Mouse (Mus musculus): ENCODE measurements around the gene Sell.

Sell gene

DNA sequence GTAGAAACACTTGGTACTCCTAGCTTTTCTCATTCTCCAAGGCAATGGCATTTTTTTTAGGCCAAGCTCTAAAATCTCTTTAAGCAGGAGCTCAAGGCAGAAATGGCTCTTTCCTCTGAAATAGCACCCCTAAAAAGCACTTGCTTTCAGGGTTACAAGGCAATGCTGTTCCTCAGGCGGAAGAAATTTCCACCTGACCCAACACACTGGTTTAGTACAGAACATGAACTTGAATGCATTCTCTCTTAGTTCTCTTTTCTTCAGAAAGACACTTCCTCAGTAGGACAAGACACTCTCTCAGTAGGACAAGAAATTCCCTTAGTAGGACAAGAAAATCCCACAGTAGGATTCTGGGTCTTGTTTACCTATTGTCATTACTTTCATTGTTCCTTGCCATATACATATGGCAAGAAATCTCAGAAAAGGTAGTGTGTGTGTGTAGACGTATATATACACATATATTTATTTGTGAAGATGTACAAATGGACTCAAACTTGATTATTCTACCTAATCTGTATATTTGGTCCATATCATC, 12.9 kb downstream of the Sell start:
- no peak for DNase-seq (ENCODE audit: low read depth, low spot score)

DNA sequence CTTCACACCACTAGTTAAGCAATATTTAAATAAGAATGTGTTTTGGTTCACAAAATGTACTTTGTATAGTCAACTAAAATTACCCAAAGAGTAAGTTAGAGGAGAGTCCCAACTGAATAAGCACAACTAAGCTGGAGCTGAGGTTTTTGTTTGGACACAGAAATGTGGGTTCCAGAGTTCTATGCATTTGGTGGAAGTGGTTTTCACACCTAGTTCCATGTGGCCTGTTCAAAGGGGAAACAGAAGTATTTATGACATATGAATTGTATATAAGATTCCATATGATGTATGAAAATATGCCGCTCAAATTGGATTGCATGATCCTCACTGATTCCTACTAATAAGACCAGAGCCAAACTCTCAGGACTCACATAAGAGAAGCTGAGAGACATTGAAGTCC, 13.6 kb downstream of the Sell start:
- no peak for DNase-seq (ENCODE audit: low read depth, low spot score)

DNA sequence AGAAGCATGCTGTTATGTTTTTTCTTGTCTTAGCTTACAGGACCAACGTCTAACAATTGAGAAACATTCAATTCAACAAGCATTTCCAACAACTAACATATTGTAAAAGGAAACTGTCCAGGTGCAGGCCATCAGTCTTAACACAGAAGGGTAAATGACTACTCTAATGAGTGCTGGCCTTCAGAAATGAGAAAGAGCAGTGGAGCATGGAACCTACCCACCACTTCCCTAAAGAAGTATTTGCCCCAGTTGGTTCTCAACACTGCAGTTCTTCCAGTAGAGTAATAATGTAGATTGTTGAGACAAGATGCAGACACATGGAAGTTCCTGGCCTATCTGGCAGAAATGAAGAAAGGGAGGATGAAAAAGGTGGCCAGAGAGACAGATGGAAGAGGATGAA, 14.7 kb downstream of the Sell start:
- DNase-seq (ENCODE audit: low read depth, low spot score): no peak

DNA sequence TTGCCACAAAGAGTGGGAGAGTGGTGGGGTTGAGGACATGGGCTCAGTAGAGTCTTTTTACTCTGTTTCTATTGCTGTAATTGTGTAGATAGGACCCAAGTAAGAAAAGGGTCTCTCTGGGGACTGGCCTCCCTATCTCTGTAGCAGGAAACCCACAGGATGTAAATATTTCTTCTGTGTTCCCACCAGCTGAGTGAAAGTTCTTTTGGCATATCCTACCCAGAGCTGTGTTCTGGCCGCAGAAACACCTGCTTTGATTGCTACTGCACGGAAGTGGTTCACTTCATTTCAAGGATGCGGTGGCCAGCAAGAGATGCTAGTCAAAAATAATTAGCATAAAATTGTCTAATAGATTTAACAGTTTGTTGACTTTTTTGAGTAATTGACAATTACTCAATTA, 15.2 kb downstream of the Sell start:
- DNase-seq (ENCODE audit: low read depth, low spot score): no peak

DNA sequence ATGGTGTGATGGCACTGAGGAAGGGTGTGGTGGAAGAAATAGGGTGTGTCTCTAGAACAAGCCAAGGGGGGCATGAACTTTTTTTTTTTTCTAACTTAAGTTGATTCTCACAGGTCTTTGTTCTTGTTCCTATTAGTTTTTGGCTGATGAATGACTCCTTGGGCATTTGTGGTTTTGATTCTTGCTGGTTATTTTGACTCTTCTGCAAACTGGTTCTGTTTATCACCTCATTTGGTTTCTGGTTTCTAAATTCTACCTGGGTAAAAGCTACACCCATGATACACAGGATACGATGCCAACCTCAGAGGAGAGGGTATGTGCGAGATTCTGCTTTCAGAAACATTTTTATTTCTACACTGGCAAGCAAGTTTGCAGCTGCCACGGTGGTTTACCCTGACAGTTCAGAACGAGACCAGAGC, 16.6 kb downstream of the Sell start:
- no peak for DNase-seq (ENCODE audit: low read depth, low spot score)

DNA sequence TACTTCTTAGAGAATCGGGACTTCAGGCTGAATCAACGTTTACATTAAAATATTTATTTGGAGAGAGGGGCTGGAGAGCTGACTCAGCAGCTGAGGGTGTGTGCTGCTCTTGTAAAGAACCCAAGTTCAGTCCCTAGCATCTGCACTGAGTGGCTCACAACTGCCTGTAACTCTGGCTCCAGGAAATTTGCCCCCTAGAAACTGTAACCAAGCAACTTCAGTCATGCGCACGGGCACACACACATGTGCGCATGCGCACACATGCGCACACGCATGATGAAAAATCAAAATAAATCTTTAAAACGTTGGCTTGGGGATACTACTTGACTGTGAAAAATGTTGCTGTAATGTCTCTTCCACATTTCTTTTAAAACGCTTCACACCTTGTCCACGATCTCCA, 17.3 kb downstream of the Sell start:
- DNase-seq (ENCODE audit: low read depth, low spot score): no peak

DNA sequence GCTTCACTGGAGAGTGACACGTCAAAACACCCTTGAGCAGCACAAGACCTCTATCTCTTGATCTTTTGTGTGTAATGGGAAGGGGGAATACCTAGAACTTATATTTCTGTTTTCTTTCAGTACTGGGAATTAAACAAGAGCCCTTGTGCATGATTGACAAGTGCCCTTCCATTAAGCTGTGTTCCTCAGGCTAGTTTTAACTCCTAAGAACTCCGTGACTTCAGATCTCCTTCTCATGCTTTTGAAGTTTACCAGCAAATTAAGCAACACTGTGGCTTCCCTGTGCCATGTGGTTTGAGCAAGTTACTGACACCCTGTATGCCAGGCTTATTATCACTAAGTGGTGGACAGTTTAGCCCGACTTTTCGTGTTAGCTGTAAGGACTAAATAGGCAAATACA, 21.3 kb downstream of the Sell start:
- DNase-seq (ENCODE audit: low read depth, low spot score): no peak

DNA sequence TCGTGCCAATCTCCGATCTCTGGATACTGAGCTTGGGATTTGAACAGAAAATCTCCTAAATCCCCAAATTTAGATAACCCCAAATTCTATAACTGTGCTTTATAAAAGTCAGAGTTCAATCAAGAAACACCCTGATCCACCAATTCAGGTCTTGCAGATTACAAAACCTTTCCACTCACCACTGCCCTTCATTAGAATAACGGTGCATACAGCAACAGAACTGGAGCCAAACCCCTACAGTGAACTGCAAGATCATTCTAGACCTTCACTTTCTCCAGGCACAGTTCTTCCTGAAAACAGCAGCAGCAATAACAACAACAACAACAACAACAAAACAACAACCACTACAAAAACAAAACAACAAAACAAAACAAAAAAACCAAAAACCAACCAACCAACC, 25.0 kb downstream of the Sell start:
- DNase-seq (ENCODE audit: low read depth, low spot score): no peak

DNA sequence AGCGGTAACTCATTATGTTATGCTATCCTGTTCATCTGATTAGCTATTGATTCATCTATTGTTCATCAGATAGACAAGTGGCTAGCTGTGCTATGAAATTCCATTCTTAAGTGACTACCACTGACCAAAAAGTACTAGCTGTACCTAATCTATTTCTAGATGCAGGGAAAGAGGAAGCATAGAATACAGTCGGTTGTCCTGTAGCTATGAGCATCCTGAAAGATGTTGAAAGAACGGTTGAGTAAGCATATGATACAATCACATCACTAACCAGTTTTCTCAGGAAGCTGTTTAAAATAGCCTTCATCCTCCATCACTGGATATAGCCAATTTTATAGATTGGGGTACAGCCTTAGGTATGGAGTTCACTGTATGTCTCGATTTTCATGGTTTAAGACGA, 26.1 kb downstream of the Sell start:
- no peak for DNase-seq (ENCODE audit: low read depth, low spot score)

DNA sequence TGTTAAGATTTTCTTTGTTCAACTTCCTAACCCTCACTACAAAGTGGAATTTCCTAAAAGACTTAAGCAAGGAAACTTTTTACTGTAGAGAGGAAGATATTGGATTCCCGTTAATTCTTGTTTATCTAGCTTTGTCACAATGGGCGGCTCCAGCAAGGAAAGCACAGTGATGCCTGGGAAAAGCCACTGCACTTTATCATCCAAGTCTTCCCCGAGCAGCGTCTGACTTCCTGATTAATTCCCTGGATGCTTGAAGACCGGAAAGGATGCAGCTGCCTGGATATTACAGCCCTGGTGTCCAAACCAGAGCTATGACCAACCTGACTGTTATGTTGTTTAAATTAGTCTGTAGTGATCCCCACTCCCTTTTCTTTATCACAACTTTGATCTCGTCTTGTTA, 35.0 kb downstream of the Sell start:
- no peak for DNase-seq (ENCODE audit: low read depth, low spot score)

DNA sequence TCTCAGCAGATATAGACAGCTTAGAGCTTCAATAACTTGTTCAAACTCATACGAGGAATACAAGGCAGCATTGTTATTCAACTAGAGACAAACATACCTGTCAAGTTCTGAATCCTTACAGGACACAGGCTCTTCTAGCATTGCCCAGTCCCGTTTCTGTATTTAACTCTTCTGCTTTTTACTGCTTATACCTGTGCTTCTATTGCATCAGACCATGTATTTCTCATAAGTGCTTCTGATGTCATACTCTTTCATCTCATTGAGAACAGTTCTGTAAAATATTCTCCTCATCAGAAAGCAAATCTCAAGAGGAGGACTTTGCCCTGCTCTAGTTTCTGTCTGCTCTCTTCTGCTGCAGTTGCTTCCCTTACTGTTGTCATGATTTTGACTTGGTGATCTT, 36.1 kb downstream of the Sell start:
- no peak for DNase-seq (ENCODE audit: low read depth, low spot score)

DNA sequence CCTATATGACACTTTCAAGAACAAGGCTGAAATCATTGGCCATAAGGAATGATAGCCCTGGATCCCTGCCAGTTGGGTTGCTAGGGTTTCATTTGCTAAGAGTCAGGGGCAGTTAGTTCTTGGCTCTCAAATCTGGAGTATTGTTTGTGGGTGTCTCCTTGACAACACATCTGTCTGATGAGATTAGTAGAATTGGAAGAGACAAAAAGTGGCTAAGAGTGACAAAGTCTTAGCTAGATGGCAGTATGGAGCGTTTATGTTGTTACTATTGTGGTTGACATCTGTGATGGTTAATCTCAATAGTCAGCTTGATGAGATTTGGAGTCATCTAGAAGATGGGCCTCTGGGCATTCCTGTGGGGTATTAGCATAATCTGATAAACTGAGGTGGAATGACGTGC, 36.6 kb downstream of the Sell start:
- no peak for DNase-seq (ENCODE audit: low read depth, low spot score)

DNA sequence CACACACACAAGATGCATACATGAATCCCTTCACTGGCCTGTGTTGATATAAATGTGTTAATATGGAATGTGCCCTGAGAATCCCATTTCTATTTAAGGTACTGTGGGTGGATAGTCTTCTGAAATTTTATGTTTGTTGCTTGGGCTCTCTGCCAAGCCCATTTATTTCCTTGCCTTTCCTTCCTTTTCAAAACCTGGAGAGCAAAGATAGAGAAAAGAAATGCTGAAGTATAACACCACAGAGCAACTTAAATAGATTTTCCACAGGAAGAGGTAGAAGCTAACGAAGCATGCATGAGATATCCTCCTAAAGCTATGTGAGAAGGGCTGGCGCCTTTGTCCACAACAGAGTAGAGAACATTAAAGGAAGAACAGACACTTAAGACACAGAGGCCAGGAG, 48.0 kb downstream of the Sell start:
- DNase-seq (ENCODE audit: low read depth, low spot score): peak; percentile 61

DNA sequence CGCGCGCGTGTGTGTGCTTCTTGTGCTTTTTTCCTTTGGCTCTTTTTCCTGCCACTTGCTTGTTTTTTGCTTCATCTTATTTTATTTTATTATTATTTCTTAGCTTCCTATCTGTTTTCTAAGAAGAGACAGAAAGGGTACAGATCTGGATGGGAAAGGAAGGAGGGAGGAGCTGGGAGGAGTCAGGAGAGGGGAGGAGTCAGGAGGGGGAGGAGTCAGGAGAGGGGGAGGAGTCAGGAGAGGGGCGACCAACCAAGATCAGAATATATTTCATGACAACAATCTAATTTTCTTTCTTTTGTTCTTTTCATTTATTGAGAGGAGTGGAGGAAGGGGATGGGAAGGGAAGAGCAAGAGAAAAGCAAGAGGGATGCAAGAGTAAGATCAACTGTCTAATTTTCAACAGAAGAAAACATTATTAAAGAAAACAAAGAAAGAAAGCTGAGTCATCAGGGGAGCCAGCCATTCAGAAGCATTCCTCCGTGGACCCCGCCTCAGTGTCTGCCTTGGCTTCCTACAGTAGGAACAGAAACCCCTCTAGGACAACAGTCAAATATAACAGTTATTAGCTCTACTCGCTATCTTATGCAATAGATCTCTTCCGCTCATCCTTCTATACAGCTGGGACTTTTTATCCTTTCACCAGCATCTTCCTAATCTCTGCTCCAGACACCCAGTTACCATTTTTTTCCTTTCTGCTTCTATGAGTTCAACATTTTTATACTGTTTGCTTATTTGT, 49.0 kb downstream of the Sell start:
- no peak for DNase-seq (ENCODE audit: low read depth, low spot score)

DNA sequence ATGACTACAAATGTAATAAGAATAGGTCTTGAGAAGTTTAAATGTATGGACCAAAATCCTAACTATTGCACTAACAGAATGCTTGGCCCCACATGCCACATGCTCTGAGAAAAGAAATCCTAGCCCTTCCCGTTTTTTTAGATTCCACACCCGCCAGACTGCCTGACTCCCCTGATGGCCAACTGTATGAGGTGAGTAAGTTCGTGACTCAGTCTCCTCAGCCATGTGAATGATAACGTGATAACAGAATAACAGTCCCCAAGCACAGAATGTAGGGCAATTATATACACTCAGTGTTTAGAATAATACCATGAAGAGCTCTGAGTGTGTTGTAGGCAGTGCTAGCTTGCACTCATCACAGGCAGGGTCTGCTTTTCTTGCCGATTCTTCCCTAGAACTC, 52.5 kb downstream of the Sell start:
- no peak for DNase-seq (ENCODE audit: low read depth, low spot score)

DNA sequence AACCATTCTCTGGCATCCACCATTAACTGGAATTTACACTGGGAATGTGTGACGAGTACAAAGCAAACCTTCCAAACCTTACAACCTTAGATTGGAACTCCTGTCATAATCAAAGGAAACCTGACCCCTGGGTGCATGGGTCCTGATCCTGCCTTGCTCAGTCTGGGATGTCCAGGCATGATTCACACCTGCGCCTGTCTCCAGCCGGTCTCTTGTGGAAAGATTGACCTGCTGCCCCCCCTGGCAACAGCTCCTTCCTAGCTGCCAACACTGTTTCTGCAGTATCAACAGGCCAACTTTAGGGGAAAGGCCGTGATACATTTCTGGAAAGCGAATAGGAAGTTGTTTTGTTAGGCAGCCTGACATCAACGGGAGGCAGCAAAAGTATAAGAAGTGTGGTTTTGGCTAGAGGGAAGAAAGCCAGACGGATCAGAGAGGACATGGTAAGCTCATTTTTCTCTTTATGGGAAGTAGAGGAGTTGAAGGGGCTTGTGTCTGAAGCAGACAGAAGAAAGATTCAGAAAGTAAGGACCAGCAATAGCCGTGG, 53.2 kb downstream of the Sell start, which contains the start of gene Selp:
TSS of gene Selp (plus strand) at position 318 of the 547 bp plus-strand sequence.
- DNase-seq (ENCODE audit: low read depth, low spot score): no peak

DNA sequence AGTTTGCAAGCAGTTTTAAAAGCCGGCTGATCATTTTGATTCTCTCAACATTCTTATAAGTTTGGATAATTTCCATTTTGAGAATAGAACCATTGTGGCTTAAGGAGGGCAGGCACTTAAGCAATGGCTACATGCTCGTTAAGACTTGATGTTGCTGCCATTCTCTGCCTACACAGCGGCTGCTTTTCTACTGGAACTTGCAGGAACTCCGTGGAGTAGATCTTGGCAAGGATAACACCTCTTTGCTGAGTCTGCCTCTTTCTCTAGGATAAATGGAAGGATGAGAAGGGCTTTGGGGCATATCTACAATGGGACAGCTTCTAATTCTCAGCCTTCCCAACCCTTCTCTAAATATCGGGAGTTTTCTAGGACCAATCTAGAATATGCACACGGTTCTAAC, 53.9 kb downstream of the Sell start:
- DNase-seq (ENCODE audit: low read depth, low spot score): peak; percentile 45

DNA sequence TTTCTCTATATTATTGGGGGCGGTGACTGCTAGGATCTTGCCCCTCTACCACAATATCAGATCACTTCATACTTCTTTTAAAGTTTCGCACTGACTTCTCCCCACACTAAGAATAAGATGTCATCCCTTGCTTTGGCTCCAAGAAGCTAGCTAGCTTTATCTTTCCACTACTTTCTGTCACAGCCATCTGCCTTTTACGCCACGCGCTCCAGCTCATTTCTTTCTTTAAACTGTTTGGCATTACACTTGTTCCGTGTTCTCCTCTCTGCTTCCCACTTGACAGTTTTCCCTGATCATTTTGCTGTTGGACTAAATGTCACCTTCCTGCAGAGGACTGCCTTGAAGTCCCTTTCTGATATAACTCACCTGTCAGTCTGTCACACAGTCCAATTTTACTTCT, 56.1 kb downstream of the Sell start:
- peak; percentile 35 for DNase-seq (ENCODE audit: low read depth, low spot score)

DNA sequence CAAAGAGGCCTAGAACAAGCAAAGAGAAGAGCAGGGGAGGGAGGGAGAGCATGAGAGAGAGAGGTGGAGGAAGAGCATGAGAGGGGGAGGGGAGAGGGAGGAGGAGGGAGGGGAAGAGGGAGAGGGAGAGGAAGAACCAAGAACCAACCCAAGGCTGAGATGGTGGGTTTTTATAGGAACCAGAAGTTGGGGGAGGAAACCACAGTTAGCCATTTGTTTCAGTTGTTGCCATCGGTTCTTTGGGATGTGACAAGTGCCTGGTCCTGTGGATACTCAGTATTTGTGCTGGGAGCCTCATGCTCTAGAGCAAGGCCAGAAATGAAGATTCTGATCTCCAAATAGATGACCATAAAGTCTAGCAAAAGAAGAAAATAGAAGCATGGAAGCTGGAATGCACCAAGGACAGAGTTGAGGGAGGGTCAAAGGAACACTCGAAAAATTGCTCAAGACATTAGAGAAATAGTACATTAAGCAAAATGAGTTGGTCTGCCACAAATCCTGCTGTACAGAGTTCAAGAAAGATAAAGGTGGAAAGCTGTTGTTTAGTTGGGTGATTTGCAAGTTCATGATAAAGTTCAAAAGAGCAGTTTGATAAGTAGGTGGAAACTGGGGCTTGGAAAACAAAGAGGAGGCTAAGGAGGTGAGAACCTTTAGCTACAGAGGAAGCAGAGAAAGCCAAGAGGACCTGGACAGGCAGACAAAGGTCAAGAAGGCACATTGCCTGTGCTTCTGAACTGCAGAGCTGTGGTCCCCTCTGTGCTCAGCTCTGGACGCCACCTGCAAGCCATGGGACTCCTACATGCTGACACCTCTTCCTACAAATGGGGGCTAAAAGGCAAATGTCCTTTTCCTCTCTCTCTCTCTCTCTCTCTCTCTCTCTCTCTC, 58.4 kb downstream of the Sell start:
- DNase-seq (ENCODE audit: low read depth, low spot score): no peak

DNA sequence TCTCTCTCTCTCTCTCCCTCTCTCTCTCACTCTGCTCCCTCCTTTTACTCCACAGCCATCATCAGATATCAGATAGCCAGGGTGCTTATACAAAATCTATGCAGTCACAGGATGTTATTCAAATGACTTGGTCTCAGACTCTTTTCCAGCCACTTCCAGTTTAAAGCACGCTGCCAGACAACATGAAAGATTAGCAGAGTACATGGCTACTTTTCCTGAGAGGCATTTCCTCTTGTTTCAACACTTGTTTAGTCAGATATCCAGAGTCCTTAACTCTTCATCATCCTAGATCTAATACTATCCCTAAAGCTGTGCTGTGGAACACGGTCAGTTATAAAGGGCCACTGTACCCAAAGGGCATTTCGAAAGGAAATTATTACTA, 59.0 kb downstream of the Sell start:
- no peak for DNase-seq (ENCODE audit: low read depth, low spot score)

DNA sequence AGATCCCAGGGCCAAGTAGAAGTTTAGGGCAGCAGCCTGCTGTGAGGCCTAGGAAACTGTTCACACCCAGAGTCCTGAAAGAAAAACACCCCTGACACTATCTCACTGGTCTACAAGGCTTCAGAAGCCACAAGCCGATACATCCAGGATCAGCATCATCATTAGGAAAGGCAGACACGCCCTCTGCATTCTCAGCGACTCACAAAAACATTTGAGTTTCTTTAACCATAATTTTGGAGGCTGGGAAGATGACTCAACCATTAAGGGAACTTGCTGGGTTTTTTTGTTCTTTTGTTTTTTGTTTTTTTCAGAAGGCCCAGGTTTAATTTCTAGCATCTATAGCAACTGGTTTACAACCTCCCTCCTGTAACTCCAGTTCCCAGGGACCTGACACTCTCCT, 62.1 kb downstream of the Sell start:
- no peak for DNase-seq (ENCODE audit: low read depth, low spot score)

DNA sequence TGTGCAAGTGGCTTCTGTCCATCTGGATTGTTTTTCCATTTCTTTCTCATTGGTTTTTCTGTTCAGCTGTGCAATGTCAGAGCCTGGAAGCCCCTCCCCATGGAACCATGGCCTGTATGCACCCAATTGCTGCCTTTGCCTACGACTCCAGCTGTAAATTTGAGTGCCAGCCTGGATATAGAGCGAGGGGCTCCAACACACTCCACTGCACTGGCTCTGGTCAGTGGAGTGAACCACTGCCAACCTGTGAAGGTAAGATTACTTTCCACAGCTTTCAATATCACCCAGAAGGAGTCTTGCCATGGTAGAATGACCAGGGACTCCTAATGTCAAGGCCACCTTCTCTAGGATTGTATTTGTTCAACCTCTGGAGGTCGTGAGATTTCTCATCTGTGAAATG, 68.2 kb downstream of the Sell start:
- DNase-seq (ENCODE audit: low read depth, low spot score): no peak

DNA sequence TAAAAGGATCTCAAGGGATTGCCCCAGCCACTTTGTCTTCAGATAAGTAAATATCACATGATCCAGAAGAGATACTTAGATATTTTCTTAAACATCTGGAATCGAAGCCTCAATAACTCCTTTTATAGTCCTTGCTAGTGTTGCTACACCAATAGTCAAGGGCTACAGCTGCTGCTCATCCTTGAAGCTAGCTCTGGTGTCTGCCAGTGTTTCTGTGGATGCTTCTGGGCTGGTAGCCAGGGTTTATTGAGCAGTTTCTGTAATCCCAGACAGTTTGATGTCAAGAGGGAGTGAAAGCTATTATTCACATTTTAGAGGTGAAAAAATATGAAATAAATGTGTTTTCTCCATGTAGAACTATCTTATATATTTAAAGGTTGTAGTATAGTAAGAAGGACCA, 70.8 kb downstream of the Sell start:
- peak; percentile 20 for DNase-seq (ENCODE audit: low read depth, low spot score)
